Mouse (Mus musculus) A20 (cell line): Measurements from ENCODE around the gene Zbed4.
"Not testable (repeated sequence)": the region's sequence is repeated elsewhere in the genome, so short reads cannot be mapped to it uniquely, and the experiment has no call there.

Experiments
- DNase-seq: peaks from one replicate; pipeline ENCODE4 v3.0.0-alpha.2; 2011; ENCODE audit warnings: low read depth, low spot score

Gene Zbed4

DNA sequence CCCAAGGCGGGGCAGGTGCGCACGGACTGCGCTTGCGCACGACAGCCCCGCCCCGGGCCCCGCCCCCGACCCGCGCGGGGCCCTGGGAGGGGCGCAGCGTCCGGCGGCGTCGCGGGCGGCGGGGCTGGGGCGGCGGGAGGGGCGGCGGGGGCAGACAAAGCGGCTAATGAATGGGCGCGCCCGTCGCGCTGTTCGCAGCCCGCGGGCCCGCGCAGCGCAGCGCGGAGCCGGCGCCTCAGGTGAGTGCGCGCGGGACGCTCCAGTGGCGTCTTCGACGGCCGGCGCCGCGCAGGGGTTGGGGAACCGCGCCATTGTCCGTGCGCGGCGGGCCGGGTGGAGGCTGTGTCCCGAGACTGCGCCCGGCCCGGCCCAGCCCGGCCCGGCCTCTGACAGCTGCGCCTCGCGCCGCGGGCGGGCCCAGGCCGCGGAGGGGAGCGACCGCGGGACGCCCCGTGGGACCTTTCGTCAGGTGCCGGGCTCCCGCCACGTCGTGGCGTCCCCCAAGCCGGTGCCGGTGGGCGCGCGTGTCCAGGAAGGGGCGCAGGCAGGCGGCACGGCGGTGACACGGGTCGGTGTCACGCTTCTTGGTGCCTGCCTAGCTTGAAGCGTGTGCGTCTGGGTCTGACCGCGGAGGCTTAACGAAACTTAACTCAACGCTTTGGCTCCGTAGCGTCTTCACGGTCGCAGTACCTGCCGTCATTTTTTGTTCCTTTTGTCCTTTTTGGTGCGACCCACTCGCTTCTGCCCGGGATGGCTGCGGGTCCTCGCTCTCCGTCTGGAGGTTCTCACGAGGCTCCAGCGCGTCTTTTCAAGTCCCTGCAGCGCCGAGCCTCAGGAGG lies at the start of gene Zbed4:
Zbed4 (plus strand) TSS at position 97 of the 839 bp plus-strand sequence.
- DNase-seq = peak; percentile 88

GRCm38 (mm10) chr15:88702501-88702900 lies 49.0 kb upstream of the Zbed4 start:
- no peak for DNase-seq

GRCm38 (mm10) chr15:88704284-88704683 lies 47.2 kb upstream of the Zbed4 start:
- no peak for DNase-seq

- DNase-seq = no peak
Measured at GRCm38 (mm10) chr15:88706320-88706719, 45.1 kb upstream of the Zbed4 start.

DNA sequence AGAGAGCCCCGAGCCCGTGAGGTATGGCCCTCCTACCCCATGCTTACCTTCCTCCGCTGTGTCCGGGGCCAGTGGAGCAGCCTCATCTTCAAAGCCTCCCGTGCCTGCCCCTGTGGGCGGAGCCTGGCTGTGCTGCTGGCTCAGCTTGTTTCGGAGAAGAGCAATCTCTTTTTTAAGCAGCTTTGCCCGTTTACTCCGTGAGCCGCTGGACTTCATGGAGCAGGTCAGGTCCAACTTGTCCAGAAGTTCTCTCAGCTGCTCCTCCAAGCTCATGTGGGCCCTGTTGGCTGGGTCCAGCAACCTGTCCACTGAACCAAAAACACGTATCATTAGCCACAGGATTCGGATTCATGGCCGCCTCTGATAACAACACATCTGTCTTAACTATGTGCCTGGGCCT lies 44.5 kb upstream of the Zbed4 start:
- not testable (repeated sequence) for DNase-seq

GRCm38 (mm10) chr15:88708204-88708603 lies 43.3 kb upstream of the Zbed4 start:
- DNase-seq = no peak

DNA sequence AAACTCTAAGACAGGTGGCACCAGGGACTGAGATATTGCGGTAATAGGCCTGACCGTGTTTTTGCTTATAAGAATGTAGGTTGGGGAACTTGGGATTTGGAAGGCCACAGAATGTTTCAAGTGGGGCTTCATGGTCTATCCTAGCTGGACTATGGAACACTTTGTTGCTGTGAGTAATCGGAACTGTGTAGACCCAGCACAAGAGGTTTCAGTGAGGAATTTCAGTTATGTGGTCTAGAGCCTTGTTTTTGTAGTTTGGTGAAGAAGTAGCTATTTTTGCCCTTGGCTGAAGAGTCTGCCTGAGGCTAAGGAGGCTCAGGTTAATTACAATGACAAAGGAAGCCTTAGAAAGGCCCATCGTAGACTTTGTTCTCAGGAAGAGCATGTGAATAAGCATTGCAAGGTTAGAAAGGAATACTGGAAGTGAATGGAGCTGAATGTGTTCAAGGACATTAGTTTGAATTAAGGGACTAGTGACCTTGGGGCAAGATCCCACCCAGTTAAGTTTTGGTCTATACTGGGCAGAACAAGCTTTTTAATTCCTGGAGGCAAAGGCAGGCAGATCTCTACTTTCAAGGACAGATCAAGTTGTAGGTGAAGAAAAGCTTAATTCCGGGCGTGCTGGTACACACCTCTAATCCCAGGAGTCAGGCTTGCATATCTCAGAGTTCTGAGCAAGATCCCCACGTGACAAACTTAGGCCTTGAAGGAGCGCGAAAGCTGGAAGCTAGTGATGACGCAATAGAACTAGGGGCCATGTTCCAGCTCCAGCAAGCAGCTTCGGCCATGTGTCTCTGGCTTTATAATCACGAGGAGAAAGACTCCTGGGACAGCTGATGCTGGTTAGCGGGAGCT lies 42.6 kb upstream of the Zbed4 start:
- no peak for DNase-seq

DNA sequence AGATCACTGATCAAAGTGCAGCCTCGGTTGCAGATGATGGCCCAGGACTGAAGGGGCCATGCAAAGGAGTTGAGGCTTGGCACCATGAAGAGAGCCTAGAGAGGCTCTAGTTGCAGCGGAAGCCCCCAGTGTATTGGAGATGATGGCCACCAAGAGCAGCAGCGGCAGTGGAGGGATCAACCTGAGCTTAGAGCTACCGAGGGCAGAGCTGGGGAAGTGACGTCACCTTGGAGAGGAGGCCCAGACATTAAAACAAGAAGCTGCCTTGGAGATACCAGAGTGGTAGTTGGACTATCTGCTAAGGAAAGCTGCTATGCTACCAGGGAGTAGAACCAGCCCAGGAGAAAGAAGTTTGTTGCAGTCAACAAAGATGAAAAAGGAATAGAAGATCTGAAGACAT lies 41.6 kb upstream of the Zbed4 start:
- DNase-seq = no peak

GRCm38 (mm10) chr15:88712501-88712900 lies 39.0 kb upstream of the Zbed4 start:
- no peak for DNase-seq

- no peak for DNase-seq
Measured at GRCm38 (mm10) chr15:88714021-88714589, 37.4 kb upstream of the Zbed4 start.

DNA sequence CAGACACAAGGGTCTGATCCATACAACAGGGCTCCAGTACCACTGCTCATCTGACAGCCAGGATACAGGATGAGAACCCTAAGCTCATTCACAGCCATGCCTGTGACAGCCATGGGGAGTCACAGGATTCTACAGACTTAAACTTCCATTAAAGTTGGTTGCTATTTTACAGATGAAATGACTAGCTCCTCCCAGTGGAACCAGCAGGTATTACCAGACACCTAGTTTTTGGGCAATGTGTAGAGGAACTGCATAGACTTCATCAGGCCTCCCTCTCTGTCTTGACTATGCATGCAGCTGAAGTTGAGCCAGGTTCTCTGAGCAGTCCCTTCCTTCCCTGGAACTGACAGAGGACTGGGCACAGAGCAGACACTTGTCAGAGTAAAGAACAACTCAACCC lies 35.1 kb upstream of the Zbed4 start:
- peak; percentile 43 for DNase-seq

DNA sequence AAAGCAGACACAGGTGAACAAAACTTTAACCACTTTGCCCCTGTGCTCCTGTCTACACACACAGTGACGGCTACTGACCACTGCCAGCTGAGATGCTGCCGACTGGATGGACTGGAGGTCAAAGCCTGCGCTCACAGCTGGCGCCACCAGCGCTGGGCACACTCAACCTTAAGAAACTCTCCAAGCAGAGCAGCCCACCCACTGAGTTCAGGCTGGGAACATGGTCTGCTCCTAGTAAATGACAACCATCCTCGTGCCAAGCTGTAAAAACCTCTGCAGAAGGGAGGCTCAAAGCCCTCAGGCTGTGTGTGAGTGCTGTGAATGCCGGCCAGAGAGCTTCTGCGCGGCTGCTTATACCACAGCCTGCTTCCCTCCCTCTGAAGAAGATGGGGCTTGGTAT lies 34.2 kb upstream of the Zbed4 start:
- DNase-seq = no peak

GRCm38 (mm10) chr15:88723205-88723604 lies 28.3 kb upstream of the Zbed4 start:
- no peak for DNase-seq

DNA sequence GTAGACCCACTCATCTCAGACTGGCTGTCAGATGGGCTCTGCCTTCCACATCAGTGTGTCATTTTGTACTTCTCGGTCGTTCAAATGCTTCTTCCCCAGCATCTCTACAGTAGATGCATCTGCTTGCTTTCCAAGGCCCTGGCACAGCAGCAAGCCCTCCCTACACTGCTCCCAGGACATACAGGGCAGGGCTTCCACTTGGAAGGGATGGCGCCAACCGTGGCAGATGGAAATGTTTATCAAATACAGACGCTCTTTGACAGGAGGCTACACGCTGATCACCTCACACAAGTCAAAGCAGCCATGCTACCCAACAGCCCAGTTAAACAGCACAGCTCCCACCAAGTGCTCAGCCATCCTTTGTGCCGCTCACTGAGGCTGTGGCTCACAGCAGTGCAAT lies 27.1 kb upstream of the Zbed4 start:
- no peak for DNase-seq

- no peak for DNase-seq
Measured at GRCm38 (mm10) chr15:88725036-88725435, 26.4 kb upstream of the Zbed4 start.

GRCm38 (mm10) chr15:88727204-88727603 lies 24.3 kb upstream of the Zbed4 start:
- DNase-seq = no peak

DNA sequence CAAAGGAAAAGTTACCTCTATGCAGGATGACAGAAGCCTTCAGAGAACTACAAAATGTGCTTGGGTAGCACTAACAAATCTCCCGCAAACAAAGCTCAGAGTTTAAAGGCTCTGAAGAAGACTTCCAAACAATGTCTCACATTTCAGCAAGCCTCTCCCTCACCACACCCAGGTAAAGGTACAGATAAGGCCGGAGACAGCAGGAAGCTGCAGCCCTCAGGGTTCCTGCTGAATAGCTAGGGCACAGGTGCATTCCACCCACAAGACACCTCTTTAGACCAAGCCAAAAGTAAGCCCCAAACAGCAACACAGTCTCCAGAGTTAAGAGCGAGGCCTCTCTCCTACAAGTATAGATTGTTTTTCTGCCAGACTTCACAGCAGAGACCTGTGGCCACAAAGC lies 20.7 kb upstream of the Zbed4 start:
- DNase-seq = no peak

DNA sequence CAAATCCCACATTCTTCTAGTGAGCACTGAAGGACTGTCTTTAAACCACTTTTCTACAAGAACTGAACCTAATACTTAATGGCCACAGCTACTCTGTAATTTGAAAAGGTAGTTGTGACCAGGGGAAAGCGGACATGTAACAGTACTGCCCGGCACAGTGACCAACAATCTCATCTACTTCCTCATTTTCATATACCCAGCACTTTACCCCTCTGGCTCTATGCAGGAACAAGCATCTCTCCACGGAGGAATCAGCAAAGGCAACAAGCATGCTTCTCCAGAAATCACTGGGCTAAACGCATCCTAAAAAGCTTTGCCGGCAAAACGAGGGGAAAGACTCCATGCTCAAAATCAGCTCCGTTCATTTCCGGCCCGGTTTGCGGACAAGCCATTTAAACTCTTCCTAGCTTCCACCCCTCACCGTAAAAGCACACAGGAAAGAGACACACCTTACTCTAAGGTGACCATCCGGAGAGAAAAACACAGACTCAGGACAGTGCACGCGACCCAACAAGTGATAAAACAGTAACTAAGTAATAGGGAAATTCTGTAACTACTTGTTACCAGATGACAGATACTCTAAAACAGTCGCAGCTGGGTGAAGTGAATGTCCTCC lies 18.9 kb upstream of the Zbed4 start:
- peak; percentile 50 for DNase-seq

DNA sequence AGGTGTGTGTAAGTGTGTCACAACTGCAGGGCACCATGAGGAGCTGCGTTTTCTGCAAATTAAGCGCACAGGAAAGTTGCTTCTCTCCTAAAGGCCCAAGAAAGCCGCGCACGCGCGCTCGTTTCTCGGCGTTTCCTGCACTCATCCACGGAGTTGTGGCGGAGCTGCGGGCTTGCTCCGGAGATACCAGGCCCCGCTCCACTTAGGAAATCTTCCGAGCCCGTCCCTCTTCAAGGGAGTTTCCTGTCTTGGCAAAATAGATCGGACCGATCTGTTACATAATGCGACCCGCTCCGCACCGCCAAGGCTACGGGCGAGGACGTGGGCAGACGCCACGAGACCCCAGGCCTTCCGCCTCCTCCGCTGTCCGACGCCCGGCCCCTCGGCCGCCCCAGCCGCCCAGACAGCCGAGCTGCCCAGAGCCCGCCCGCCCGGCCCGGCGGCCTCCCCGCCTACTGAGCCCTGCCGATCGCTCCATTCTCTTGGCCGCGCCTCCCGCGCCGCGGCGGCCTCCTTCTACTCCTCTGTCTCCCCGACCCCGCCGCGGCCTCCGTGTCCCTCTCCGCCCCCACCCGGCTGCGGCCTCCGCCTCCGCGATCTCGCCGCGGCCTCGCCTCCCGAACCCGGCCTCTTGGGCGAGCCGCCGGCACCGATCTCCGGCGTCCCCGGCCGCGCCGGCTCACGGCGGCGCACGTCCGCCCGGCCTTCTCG lies 18.3 kb upstream of the Zbed4 start:
- DNase-seq = peak; percentile 70

DNA sequence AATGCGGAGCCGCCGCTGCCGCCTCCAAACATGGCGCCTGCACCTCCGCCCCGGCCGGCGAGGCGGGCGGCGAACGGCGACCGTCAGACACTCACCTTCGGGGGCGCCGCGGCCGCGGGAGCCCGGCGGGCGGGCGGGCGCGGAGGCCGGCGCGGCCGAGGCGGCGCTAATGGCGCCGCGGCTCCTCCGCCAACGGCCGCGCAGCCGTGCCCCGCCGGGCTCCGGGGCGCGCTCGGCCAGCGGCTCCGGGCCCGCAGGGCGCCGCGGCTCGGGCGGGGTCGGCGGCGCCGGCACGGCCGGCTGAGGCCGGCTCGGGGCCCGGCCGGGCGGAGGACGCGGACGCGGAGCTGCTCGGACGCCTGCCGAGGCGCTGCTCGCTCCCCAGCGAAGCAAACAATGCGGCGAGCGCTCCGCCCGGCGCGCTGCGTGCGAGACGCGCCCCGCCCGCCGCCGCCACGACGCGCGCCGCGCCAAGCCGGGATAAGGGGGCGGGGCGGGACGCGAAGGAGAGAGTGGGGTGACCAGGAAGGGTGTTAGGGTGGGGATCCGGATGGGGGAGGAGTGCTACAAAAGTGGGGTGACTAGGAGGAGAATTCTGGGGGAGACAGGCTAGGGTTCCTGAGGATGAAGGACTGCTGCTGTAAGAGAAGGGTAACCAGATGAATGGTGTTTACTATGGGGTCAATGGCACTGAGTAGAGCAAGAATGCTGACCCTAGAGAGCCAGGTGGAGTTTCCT lies 17.5 kb upstream of the Zbed4 start, which contains the start of gene Brd1:
Brd1 (minus strand) TSS at position 400 of the 738 bp plus-strand sequence.
- DNase-seq = peak; percentile 81
